Mouse (Mus musculus) 3134 (cell line): ENCODE data around the gene Hdac11.
"Not testable (repeated sequence)": the region's sequence is repeated elsewhere in the genome, so short reads cannot be mapped to it uniquely, and the experiment has no call there.

ENCODE experiments used
- DNase-seq: peaks from one replicate; pipeline ENCODE4 v3.0.0-alpha.2; 2011; ENCODE audit warnings: low spot score; ENCODE audit not compliant: insufficient read length; ENCODE audit errors: extremely low read depth

Gene Hdac11

GRCm38 (mm10) chr6:91200429-91201188 is 44.1 kb downstream of the Hdac11 start:
- DNase-seq: peak; percentile 28

GRCm38 (mm10) chr6:91201881-91202341 is 45.4 kb downstream of the Hdac11 start:
- DNase-seq: peak; percentile 67

GRCm38 (mm10) chr6:91202571-91202970 is 46.1 kb downstream of the Hdac11 start:
- peak; percentile 72 for DNase-seq

GRCm38 (mm10) chr6:91205346-91205745 is 48.9 kb downstream of the Hdac11 start:
- no peak for DNase-seq

GRCm38 (mm10) chr6:91205791-91206190 is 49.3 kb downstream of the Hdac11 start:
- no peak for DNase-seq

GRCm38 (mm10) chr6:91207491-91207890 is 51.0 kb downstream of the Hdac11 start:
- DNase-seq: peak; percentile 47

GRCm38 (mm10) chr6:91209780-91210179 is 53.3 kb downstream of the Hdac11 start:
- DNase-seq: no peak

- DNase-seq: no peak
Observed at GRCm38 (mm10) chr6:91210852-91211251, 54.4 kb downstream of the Hdac11 start.

- DNase-seq: not testable (repeated sequence)
Observed at GRCm38 (mm10) chr6:91212155-91212554, 55.7 kb downstream of the Hdac11 start, which contains the start of gene Fbln2. Fbln2 (plus strand) TSS chr6:91212455.

- DNase-seq: peak; percentile 87
Observed at GRCm38 (mm10) chr6:91212571-91212970, 56.1 kb downstream of the Hdac11 start.

GRCm38 (mm10) chr6:91213287-91214218 is 57.1 kb downstream of the Hdac11 start:
- peak; percentile 35 for DNase-seq

GRCm38 (mm10) chr6:91215454-91215853 is 59.0 kb downstream of the Hdac11 start:
- DNase-seq: no peak

GRCm38 (mm10) chr6:91218445-91218844 is 62.0 kb downstream of the Hdac11 start:
- no peak for DNase-seq

GRCm38 (mm10) chr6:91218871-91219270 is 62.4 kb downstream of the Hdac11 start:
- DNase-seq: no peak

- no peak for DNase-seq
Observed at GRCm38 (mm10) chr6:91220062-91220461, 63.6 kb downstream of the Hdac11 start.

- DNase-seq: no peak
Observed at GRCm38 (mm10) chr6:91221094-91221493, 64.6 kb downstream of the Hdac11 start.

GRCm38 (mm10) chr6:91222694-91223346 is 66.4 kb downstream of the Hdac11 start:
- no peak for DNase-seq
